Mouse (Mus musculus) neural tube, embryonic 11.5 days (tissue): ENCODE measurements around the gene Raver2. TPM values are rescaled to one million over a fixed set of nuclear protein-coding genes. Genes with fewer than 3 reads are reported as not detected.

Experiments used
- ATAC-seq: fragments of 200-750 bp; cut with Nextera tagmentation; 2 replicates; pipeline ENCODE4 v1.8.0; 2017; ENCODE audit warnings: moderate number of reproducible peaks, mild to moderate bottlenecking, moderate TSS enrichment, moderate library complexity; ENCODE audit not compliant: insufficient read depth, low FRiP score, low TSS enrichment
- DNase-seq: peaks from one replicate; pipeline ENCODE4 v3.0.0-alpha.2; 2015; ENCODE audit warnings: low spot score
- H3K27ac ChIP-seq: fragments of 300-500 bp; sonication (generic); 2 replicates; pipeline ENCODE4 v1.5.1; 2014; ENCODE audit warnings: low read depth, mild to moderate bottlenecking, low read length
- H3K27me3 ChIP-seq: fragments of 300-500 bp; sonication (generic); 2 replicates; pipeline ENCODE4 v1.6.1; 2014; ENCODE audit warnings: mild to moderate bottlenecking, low read length, mixed read lengths; ENCODE audit not compliant: control insufficient read depth, insufficient read depth
- H3K36me3 ChIP-seq: fragments of 300-500 bp; sonication (generic); 2 replicates; pipeline ENCODE4 v1.6.1; 2014; ENCODE audit warnings: mild to moderate bottlenecking, low read length, moderate library complexity, mixed read lengths; ENCODE audit not compliant: control insufficient read depth, insufficient read depth
- H3K4me1 ChIP-seq: fragments of 300-500 bp; sonication (generic); 2 replicates; pipeline ENCODE4 v1.6.1; 2014; ENCODE audit warnings: low read length, mixed read lengths; ENCODE audit not compliant: control insufficient read depth, insufficient read depth
- H3K4me2 ChIP-seq: fragments of 300-500 bp; sonication (generic); 2 replicates; pipeline ENCODE4 v1.6.1; 2014; ENCODE audit warnings: low read depth, mild to moderate bottlenecking, moderate library complexity
- H3K4me3 ChIP-seq: fragments of 300-500 bp; sonication (generic); 2 replicates; pipeline ENCODE4 v1.5.1; 2014; ENCODE audit warnings: low read depth, low read length
- H3K9ac ChIP-seq: fragments of 300-500 bp; sonication (generic); 2 replicates; pipeline ENCODE4 v1.6.1; 2014; ENCODE audit warnings: mild to moderate bottlenecking, low read length
- H3K9me3 ChIP-seq: fragments of 300-500 bp; sonication (generic); 2 replicates; pipeline ENCODE4 v1.6.1; 2016; ENCODE audit warnings: low read length; ENCODE audit not compliant: control insufficient read depth
- whole genome bisulfite sequencing: fragments of 180-500 bp; shearing (Covaris S2); extraction: QIAGEN DNeasy Blood & Tissue Kit; methylation state at CpG from one replicate; pipeline ENCODE4 v1.1.7; 2014; 5-methylcytosine and 5-hydroxymethylcytosine counted together
- polyA plus RNA-seq: library from polyadenylated mRNA; unstranded; fragments of >200 nt; fragmentation: Nextera tagmentation; extraction: Ambion mirVana; gene quantifications from 2 replicates; pipeline ENCODE4 v1.2.1, GENCODE M21; 2014

The Raver2 gene
- polyA plus RNA-seq, 1 experiment from 2014 or later: 11.0 TPM

DNA sequence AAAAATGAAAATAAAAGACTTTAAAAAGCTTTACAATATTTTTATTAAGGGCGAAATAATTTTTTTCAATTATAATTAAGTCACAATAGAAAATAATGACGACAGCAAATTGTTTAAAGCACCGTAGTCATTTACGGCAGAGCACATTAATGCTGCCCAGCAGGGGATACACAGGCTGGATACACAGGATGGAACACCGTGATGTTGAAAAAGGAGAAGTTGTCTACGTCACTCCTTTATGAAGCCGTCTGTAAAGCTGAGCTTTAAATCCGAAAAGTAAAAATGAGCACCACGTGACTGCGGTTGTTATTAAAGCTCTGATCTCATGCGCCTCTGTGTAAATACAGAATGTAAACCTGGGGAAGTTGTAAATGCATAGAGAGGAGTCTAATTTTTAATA is 69.2 kb downstream of the Raver2 start:
- no peaks in the 10 kb centered on the region for H3K9me3 ChIP-seq
- WGBS: 86% methylated on average over 11 of the region's 11 CpGs
- no peaks in the 10 kb centered on the region for H3K36me3 ChIP-seq
- no peak overlapping the region for H3K4me3 ChIP-seq
- H3K9ac ChIP-seq: no peak overlapping the region
- H3K27me3 ChIP-seq: no peaks in the 10 kb centered on the region
- no peaks in the 10 kb centered on the region for H3K4me1 ChIP-seq
- H3K4me2 ChIP-seq: no peak overlapping the region
- H3K27ac ChIP-seq: no peak overlapping the region
- no peak for ATAC-seq
- no peak for DNase-seq

DNA sequence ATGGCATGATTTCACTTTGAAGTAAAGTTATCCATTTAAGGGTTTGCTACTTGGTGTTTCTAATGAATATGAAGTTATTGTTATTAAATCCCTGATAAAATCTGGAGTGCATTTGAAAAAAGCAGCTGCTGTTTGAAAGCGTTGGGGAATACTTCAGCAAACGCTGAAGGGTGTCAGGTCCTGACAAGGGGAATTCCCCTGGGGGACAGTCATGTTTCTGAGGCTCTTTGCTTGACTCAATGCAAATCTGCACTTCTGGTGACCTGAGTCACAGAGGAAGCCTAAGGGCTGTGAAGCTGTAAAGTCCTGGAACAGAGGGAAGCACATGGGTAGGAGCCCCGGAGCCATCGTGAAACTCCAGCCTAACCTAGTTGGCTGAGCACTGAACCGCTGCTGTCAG is 73.0 kb downstream of the Raver2 start:
- H3K36me3 ChIP-seq: no peaks in the 10 kb centered on the region
- no peak overlapping the region for H3K4me2 ChIP-seq
- no peak overlapping the region for H3K4me3 ChIP-seq
- H3K9me3 ChIP-seq: no peaks in the 10 kb centered on the region
- WGBS: 77% methylated on average over 5 of the region's 5 CpGs
- no peaks in the 10 kb centered on the region for H3K27me3 ChIP-seq
- H3K27ac ChIP-seq: no peak overlapping the region
- DNase-seq: no peak
- ATAC-seq: no peak
- H3K9ac ChIP-seq: no peak overlapping the region
- H3K4me1 ChIP-seq: no peaks in the 10 kb centered on the region; the same call in 1 of the 2 replicates

DNA sequence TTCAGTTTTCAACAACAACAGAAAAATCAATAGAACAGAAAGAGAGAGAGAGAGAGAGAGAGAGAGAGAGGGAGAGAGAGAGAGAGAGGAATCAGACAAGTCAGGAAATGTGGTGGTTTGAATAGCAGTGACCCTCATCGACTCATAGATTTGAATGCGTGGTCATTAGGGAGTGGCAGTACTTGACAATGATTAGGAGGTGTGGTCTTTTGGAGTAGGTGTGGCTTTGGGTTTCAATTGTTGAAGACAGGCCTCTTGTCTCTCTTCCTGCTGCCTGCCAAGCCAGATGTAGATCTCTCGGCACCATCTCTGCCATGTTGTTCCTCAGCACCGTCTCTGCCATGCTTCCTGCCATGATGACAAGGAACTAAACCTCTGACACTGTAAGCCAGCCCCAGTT is 75.1 kb downstream of the Raver2 start:
- H3K4me1 ChIP-seq: no peaks in the 10 kb centered on the region; the same call in 1 of the 2 replicates
- H3K27me3 ChIP-seq: no peaks in the 10 kb centered on the region
- ATAC-seq (no peak), DNase-seq (no peak)
- 80% methylated on average over 4 of the region's 4 CpGs for WGBS
- no peak overlapping the region for H3K4me2 ChIP-seq
- no peaks in the 10 kb centered on the region for H3K9me3 ChIP-seq
- no peak overlapping the region for H3K27ac ChIP-seq
- no peaks in the 10 kb centered on the region for H3K36me3 ChIP-seq
- no peak overlapping the region for H3K4me3 ChIP-seq
- no peak overlapping the region for H3K9ac ChIP-seq

DNA sequence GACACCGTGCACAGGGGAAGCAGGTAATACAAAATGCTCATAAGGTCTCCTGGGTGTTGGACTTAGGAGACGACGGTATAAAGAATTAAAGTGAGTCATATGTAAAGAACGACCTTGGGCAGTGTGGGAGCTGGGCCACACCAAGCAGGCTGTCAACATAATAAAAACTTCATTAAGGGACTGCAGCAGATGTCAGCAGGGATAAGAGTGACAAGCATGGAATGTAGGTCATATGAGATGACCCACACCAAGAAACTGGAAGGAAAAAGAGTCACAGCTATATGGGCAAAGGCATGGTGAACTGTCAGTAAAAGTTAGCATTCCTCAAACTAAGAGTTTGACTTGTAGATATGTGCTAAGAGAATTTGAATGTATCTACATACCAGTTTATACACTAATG is 75.6 kb downstream of the Raver2 start:
- Histone ChIP-seq H3K27me3 (no peaks in the 10 kb centered on the region), H3K4me3 (no peak overlapping the region), H3K4me1 (no peaks in the 10 kb centered on the region; the same call in 1 of the 2 replicates), H3K9me3 (no peaks in the 10 kb centered on the region), H3K36me3 (no peaks in the 10 kb centered on the region), H3K4me2 (no peak overlapping the region), H3K27ac (no peak overlapping the region), H3K9ac (no peak overlapping the region)
- DNase-seq: no peak
- WGBS: 77% methylated on average over 4 of the region's 4 CpGs
- no peak for ATAC-seq

DNA sequence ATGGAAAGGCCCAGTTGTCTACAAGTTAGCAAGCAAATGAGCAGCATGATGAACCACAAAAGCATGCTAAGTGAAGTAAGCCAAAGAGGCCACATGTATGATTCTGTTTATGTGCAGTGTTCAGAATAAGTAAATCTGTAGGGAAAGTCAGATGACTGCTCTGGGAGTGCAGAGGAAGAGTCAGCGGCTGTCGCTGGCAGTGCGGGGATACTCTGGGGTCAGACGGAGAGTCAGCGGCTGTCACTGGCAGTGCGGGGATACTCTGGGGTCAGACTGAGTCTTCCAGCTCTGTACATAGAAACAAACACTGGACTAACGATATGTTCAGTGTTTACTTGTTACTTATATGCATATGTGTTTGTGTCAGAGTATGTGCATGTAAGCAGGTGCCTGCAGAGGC is 76.0 kb downstream of the Raver2 start:
- H3K36me3 ChIP-seq: no peaks in the 10 kb centered on the region
- H3K4me3 ChIP-seq: no peak overlapping the region
- WGBS: 89% methylated on average over 7 of the region's 7 CpGs
- no peaks in the 10 kb centered on the region for H3K9me3 ChIP-seq
- H3K27me3 ChIP-seq: no peaks in the 10 kb centered on the region
- H3K4me2 ChIP-seq: no peak overlapping the region
- ATAC-seq (no peak), DNase-seq (no peak)
- H3K27ac ChIP-seq: no peak overlapping the region
- H3K4me1 ChIP-seq: no peaks in the 10 kb centered on the region; the same call in 1 of the 2 replicates
- H3K9ac ChIP-seq: no peak overlapping the region

DNA sequence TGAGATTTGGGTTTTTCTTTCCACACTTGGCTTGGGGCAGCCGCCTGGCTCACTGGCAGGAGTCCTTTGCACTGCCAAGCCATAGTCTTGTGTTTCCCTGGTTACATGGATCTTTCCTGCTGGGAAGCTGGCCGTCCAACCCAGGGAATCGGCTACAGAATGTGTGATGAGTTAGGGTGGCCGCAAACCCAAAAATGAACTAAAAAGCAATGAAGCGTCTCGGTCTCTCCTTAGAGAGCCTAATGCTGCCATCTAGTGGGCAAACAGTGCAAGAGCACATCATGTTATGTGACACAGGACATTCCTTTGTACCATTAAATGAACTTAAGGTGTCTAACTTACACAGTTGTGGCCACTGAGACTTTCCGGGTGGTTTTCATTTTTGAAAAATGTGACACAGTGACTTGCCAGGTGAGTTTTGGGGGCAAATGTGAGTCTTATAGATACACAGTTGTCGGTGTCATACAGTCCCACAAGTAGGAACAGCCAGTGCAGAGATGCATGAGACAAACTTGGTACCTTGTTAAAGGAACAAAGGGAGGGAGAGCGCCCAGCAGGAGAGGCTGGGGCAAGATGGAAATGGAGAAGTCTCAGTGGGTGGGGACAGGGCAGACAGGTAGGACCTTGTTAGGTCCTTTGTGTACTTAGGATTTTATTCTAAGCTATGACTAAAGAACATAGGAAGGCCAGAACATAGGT is 77.4 kb downstream of the Raver2 start:
- Histone ChIP-seq H3K36me3 (no peaks in the 10 kb centered on the region), H3K27ac (no peak overlapping the region), H3K9me3 (no peaks in the 10 kb centered on the region), H3K27me3 (no peaks in the 10 kb centered on the region), H3K9ac (no peak overlapping the region), H3K4me2 (no peak overlapping the region), H3K4me1 (no peaks in the 10 kb centered on the region; the same call in 1 of the 2 replicates), H3K4me3 (no peak overlapping the region)
- DNase-seq (peak; percentile 72), ATAC-seq (peak; percentile 73)
- 34% methylated on average over 9 of the region's 9 CpGs for WGBS

DNA sequence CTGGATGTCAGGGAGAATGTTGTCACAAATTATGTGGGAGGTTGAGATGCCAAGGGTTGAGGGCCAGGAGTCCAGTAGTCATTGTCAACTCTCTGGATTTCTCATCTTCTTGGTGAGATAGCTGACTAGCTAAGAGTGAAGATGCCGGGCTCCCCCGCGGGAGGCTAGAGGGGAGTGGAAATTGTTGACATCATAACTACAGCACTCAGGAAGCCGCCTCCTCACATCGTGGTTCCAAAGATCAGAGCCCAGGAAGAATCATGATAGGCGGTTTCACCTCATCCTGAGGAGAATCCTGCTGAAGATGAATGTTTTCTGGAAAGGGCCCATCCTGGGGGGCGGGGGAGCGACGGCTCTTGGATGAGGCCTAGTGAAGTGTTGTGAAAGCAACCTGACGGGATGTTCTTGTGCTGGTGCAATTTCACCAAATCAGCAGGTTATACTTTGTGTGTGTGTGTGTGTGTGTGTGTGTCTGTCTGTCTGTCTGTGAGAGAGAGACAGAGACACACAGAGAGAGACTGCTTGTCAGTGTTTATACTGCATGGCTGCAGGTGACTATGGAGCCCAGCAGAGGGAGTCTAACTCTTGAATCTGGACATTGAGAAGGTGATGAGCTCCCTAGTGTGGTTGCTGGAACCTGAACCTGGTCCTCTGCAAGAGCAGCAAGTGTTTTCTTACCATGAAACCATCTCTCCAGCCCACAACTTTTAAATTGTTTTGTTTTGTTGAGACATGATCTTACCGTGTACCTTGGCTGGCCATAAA is 78.3 kb downstream of the Raver2 start:
- H3K4me2 ChIP-seq: no peak overlapping the region

DNA sequence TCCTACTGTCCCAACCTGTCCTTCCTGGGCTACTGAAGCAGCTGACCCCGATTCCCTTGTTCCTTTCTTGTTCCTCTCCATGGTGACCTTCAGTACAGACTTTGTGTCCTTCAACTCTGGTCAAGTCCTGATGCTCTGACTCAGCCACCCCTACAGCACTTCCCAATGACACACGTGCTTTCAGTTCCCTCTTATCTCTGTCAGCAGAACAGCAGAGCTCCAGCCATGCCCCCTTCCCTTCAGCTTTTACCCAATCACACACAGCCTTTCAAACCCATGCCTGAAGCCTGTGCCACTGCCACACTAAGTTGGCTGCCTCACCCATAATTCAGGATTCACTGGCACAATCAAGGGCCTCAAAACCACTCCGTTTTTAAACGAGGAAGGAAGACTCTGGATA is 86.8 kb downstream of the Raver2 start:
- 90% methylated on average over 4 of the region's 4 CpGs for WGBS
- Histone ChIP-seq H3K9ac (no peak overlapping the region), H3K4me3 (no peak overlapping the region), H3K4me1 (no peaks in the 10 kb centered on the region), H3K9me3 (no peaks in the 10 kb centered on the region), H3K27me3 (no peaks in the 10 kb centered on the region), H3K4me2 (no peak overlapping the region), H3K36me3 (no peaks in the 10 kb centered on the region; the same call in none of the 2 replicates), H3K27ac (no peak overlapping the region)
- DNase-seq (no peak), ATAC-seq (no peak)

More for the DNA sequence above, 78.3 kb downstream of the Raver2 start:
- no peak overlapping the region for H3K4me3 ChIP-seq
- WGBS: 91% methylated on average over 11 of the region's 11 CpGs
- no peaks in the 10 kb centered on the region for H3K27me3 ChIP-seq
- H3K9ac ChIP-seq: no peak overlapping the region
- ATAC-seq (no peak), DNase-seq (no peak)
- H3K27ac ChIP-seq: no peak overlapping the region
- no peaks in the 10 kb centered on the region for H3K9me3 ChIP-seq
- H3K36me3 ChIP-seq: no peaks in the 10 kb centered on the region
- no peaks in the 10 kb centered on the region; the same call in 1 of the 2 replicates for H3K4me1 ChIP-seq

DNA sequence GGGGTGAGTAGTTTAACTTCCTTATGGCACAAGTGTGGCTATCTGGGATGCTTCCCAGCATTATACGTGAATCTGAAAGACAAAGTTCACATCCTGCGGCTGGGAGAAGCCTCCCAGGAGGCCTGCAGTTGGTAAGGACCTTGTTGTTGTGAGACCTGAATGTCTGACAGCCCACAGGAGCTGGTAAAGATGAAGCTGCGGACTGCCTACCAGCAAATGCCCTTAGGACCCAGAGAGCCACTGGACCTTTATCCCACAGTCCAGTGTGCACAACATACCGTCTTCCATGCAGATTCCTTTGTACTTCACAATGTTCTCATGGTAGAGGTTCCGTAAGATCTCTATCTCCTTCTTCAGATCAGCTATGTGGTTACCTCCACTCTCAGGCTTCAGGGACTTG is 88.7 kb downstream of the Raver2 start:
- no peak overlapping the region for H3K4me3 ChIP-seq
- no peaks in the 10 kb centered on the region for H3K4me1 ChIP-seq
- no peak for ATAC-seq
- no peak overlapping the region for H3K4me2 ChIP-seq
- H3K9me3 ChIP-seq: no peaks in the 10 kb centered on the region
- H3K27ac ChIP-seq: no peak overlapping the region
- no peaks in the 10 kb centered on the region; the same call in none of the 2 replicates for H3K36me3 ChIP-seq
- no peaks in the 10 kb centered on the region for H3K27me3 ChIP-seq
- no peak for DNase-seq
- 87% methylated on average over 5 of the region's 5 CpGs for WGBS
- no peak overlapping the region for H3K9ac ChIP-seq
